Mouse (Mus musculus) lung, postnatal 0 days (tissue): ENCODE results near the gene Gsdmc4. TPM values are rescaled to one million over a fixed set of nuclear protein-coding genes. Genes with fewer than 3 reads are reported as not detected.
A peak's percentile ranks its signal among the peaks of the same experiment; 100 is the strongest.
"Not testable (repeated sequence)": the region's sequence is repeated elsewhere in the genome, so short reads cannot be mapped to it uniquely, and the experiment has no call there.

Source experiments
- ATAC-seq: fragments of 200-750 bp; cut with Nextera tagmentation; 2 replicates; pipeline ENCODE4 v1.8.0; 2017; ENCODE audit warnings: moderate library complexity
- DNase-seq: peaks from one replicate; pipeline ENCODE4 v3.0.0-alpha.2; 2016; ENCODE audit warnings: low spot score
- H3K27ac ChIP-seq: fragments of 300-500 bp; sonication (generic); 2 replicates; pipeline ENCODE4 v1.5.1; 2014; ENCODE audit warnings: antibody characterized with exemption, mild to moderate bottlenecking, low read length, mixed read lengths
- H3K27me3 ChIP-seq: fragments of 300-500 bp; sonication (generic); replicated peaks from 2 replicates; pipeline ENCODE4 v1.6.1; 2014; ENCODE audit warnings: low read length, mixed read lengths; ENCODE audit not compliant: insufficient read depth
- H3K36me3 ChIP-seq: fragments of 300-500 bp; sonication (generic); 2 replicates; pipeline ENCODE4 v1.6.1; 2014; ENCODE audit warnings: low read length, mixed read lengths; ENCODE audit not compliant: insufficient read depth
- H3K4me1 ChIP-seq: fragments of 300-500 bp; sonication (generic); 2 replicates; pipeline ENCODE4 v1.6.1; 2014; ENCODE audit warnings: antibody characterized with exemption, low read depth, low read length, mixed read lengths; ENCODE audit not compliant: insufficient read depth
- H3K4me2 ChIP-seq: fragments of 300-500 bp; sonication (generic); replicated peaks from 2 replicates; pipeline ENCODE4 v1.6.1; 2014; ENCODE audit warnings: low read depth, mild to moderate bottlenecking, low read length, moderate library complexity, mixed read lengths
- H3K4me3 ChIP-seq: fragments of 300-500 bp; sonication (generic); 2 replicates; pipeline ENCODE4 v1.5.1; 2014; ENCODE audit warnings: low read depth, low read length
- H3K9ac ChIP-seq: fragments of 300-500 bp; sonication (generic); replicated peaks from 2 replicates; pipeline ENCODE4 v1.6.1; 2014; ENCODE audit warnings: low read depth, mild to moderate bottlenecking
- H3K9me3 ChIP-seq: fragments of 300-500 bp; sonication (generic); 2 replicates; pipeline ENCODE4 v1.6.1; 2016; ENCODE audit warnings: low read length, mixed read lengths
- CTCF ChIP-seq: IDR thresholded peaks from 2 replicates; pipeline ENCODE4 v1.5.1; 2016; ENCODE audit warnings: antibody characterized with exemption, mild to moderate bottlenecking
- EP300 ChIP-seq: IDR thresholded peaks from 2 replicates; pipeline ENCODE4 v1.6.1; 2016; ENCODE audit warnings: antibody characterized with exemption, mild to moderate bottlenecking, control low read depth
- WGBS: fragments of 180-500 bp; shearing (Covaris S2); extraction: QIAGEN DNeasy Blood & Tissue Kit; methylation state at CpG from one replicate; pipeline ENCODE4 v1.1.7; 2014; 5-methylcytosine and 5-hydroxymethylcytosine counted together
- polyA plus RNA-seq: library from polyadenylated mRNA; unstranded; fragments of >200 nt; fragmentation: Nextera tagmentation; extraction: Ambion mirVana; gene quantifications from 2 replicates; pipeline ENCODE4 v1.2.1, GENCODE M21; 2015

Gsdmc4 gene
- 0.12 TPM in 1 of 2 replicates, not detected in the other for polyA plus RNA-seq

GRCm38 (mm10) chr15:63912197-63912596 is at the start of gene Gsdmc4:
Gsdmc4 (minus strand) TSS chr15:63912297.
- H3K9me3 ChIP-seq, ATAC-seq, H3K4me2 ChIP-seq, H3K4me3 ChIP-seq, DNase-seq, H3K27ac ChIP-seq, H3K36me3 ChIP-seq, H3K4me1 ChIP-seq, H3K27me3 ChIP-seq, H3K9ac ChIP-seq: not testable (repeated sequence)
- 64% methylated on average over 2 of the region's 2 CpGs for WGBS

- Histone ChIP-seq H3K4me3 (no peak overlapping the region), H3K9ac (no peak overlapping the region), H3K4me2 (no peak overlapping the region), H3K4me1 (no peaks in the 10 kb centered on the region), H3K36me3 (no peaks in the 10 kb centered on the region), H3K27ac (no peak overlapping the region), H3K9me3 (no peaks in the 10 kb centered on the region), H3K27me3 (no peaks in the 10 kb centered on the region)
- WGBS: 77% methylated on average over 2 of the region's 2 CpGs
- no peak for DNase-seq
- TF ChIP-seq EP300 (no peak), CTCF (no peak)
- no peak for ATAC-seq
Measured at GRCm38 (mm10) chr15:63960542-63960941, 48.4 kb upstream of the Gsdmc4 start.

GRCm38 (mm10) chr15:63957553-63957952 is 45.5 kb upstream of the Gsdmc4 start:
- H3K4me1 ChIP-seq: no peaks in the 10 kb centered on the region
- H3K36me3 ChIP-seq: no peaks in the 10 kb centered on the region
- ATAC-seq (no peak), DNase-seq (no peak)
- H3K9ac ChIP-seq: no peak overlapping the region
- H3K27ac ChIP-seq: no peak overlapping the region
- no peaks in the 10 kb centered on the region for H3K27me3 ChIP-seq
- TF ChIP-seq EP300 (no peak), CTCF (no peak)
- no peaks in the 10 kb centered on the region for H3K9me3 ChIP-seq
- H3K4me2 ChIP-seq: no peak overlapping the region
- H3K4me3 ChIP-seq: no peak overlapping the region

- TF ChIP-seq EP300 (no peak), CTCF (no peak)
- no peak overlapping the region for H3K9ac ChIP-seq
- no peaks in the 10 kb centered on the region for H3K27me3 ChIP-seq
- ATAC-seq: no peak
- WGBS: 53% methylated on average over 4 of the region's 4 CpGs
- no peaks in the 10 kb centered on the region for H3K9me3 ChIP-seq
- DNase-seq: peak; percentile 20
- no peaks in the 10 kb centered on the region for H3K36me3 ChIP-seq
- no peaks in the 10 kb centered on the region for H3K4me1 ChIP-seq
- H3K4me2 ChIP-seq: no peak overlapping the region
- no peak overlapping the region for H3K27ac ChIP-seq
- H3K4me3 ChIP-seq: no peak overlapping the region
Measured at GRCm38 (mm10) chr15:63953256-63953655, 41.2 kb upstream of the Gsdmc4 start.

GRCm38 (mm10) chr15:63941221-63941620 is 29.1 kb upstream of the Gsdmc4 start:
- H3K4me2 ChIP-seq: no peak overlapping the region
- H3K9me3 ChIP-seq: no peaks in the 10 kb centered on the region
- no peak overlapping the region for H3K27ac ChIP-seq
- ATAC-seq (no peak), DNase-seq (no peak)
- no peaks in the 10 kb centered on the region for H3K4me1 ChIP-seq
- TF ChIP-seq CTCF (no peak), EP300 (no peak)
- no peaks in the 10 kb centered on the region for H3K27me3 ChIP-seq
- 86% methylated on average over 1 of the region's 1 CpGs for WGBS
- no peak overlapping the region for H3K9ac ChIP-seq
- H3K4me3 ChIP-seq: no peak overlapping the region
- 0 out of 2 replicates have a peak, but pooled peaks cover 8% of the 10 kb centered on the region for H3K36me3 ChIP-seq

- WGBS: 93% methylated on average over 1 of the region's 1 CpGs
- TF ChIP-seq EP300 (no peak), CTCF (no peak)
- no peak overlapping the region for H3K4me2 ChIP-seq
- no peak overlapping the region for H3K27ac ChIP-seq
- H3K4me1 ChIP-seq: no peaks in the 10 kb centered on the region
- H3K4me3 ChIP-seq: no peak overlapping the region
- DNase-seq (no peak), ATAC-seq (no peak)
- H3K27me3 ChIP-seq: no peaks in the 10 kb centered on the region
- H3K36me3 ChIP-seq: peaks cover 6% of the 10 kb centered on the region; the same call in 1 of the 2 replicates
- no peaks in the 10 kb centered on the region for H3K9me3 ChIP-seq
- H3K9ac ChIP-seq: no peak overlapping the region
Measured at GRCm38 (mm10) chr15:63932656-63933055, 20.6 kb upstream of the Gsdmc4 start.

- H3K4me3 ChIP-seq: no peak overlapping the region
- TF ChIP-seq EP300 (no peak), CTCF (no peak)
- WGBS: 58% methylated on average over 1 of the region's 1 CpGs
- no peak overlapping the region for H3K9ac ChIP-seq
- H3K4me1 ChIP-seq: no peaks in the 10 kb centered on the region
- no peaks in the 10 kb centered on the region for H3K9me3 ChIP-seq
- H3K36me3 ChIP-seq: peaks cover 6% of the 10 kb centered on the region; the same call in 1 of the 2 replicates
- no peak overlapping the region for H3K27ac ChIP-seq
- ATAC-seq: no peak
- no peak overlapping the region for H3K4me2 ChIP-seq
- DNase-seq: no peak
- H3K27me3 ChIP-seq: no peaks in the 10 kb centered on the region
Measured at GRCm38 (mm10) chr15:63931404-63931803, 19.3 kb upstream of the Gsdmc4 start.
